Mouse (Mus musculus) adrenal gland, adult 8-10 months (tissue): ENCODE results near the gene Ptprn2. TPM values are rescaled to one million over a fixed set of nuclear protein-coding genes. Genes with fewer than 3 reads are reported as not detected.

ENCODE experiments used
- DNase-seq: peaks from one replicate; pipeline ENCODE4 v3.0.0; 2022
- total RNA-seq, 4 experiments: library from RNA; stranded (reverse); gene quantifications; 2 replicates each; pipeline ENCODE4 v1.2.4; 2022

The Ptprn2 gene
- total RNA-seq, 4 experiments from 2014 or later = 24.1 to 40.1 (median 28.9) TPM

DNA sequence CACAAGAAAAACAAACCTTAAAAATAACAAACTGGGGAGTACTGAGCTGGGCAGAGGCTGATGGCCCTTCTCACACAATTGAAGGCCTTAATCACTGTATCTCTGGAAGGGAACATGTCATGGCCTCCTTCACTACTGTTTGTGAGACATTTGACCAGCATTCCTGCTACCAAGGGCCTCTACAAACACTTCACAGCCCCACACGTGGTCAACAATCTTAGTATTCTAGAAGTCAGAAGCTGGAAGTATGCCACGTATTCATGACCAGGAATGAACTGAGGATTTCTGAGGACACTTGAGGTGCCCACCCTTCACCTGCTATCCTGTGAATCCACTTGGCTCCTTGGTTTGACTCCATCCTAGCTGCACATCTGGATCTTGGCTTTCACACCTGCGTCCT is 302.8 kb downstream of the Ptprn2 start:
- DNase-seq = no peak

DNA sequence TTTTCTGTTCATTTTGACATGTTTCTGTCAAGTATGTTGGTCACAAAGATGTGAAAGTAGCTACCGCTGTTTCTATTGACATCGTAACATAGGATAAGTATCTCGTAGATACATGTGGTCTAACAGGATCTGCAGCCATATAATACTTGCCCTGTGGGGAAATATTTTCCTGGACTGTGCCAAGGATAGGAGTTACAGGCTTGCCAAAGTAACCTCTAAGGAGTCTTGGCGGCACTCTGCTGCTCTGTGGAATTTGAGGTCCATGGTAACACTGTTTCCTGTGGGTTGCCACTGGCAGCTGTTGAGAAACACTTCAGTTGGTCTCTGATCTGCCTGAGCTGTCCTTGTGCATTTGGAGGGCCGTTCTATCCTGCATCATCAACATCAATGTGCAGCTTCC is 317.8 kb downstream of the Ptprn2 start:
- DNase-seq = no peak

DNA sequence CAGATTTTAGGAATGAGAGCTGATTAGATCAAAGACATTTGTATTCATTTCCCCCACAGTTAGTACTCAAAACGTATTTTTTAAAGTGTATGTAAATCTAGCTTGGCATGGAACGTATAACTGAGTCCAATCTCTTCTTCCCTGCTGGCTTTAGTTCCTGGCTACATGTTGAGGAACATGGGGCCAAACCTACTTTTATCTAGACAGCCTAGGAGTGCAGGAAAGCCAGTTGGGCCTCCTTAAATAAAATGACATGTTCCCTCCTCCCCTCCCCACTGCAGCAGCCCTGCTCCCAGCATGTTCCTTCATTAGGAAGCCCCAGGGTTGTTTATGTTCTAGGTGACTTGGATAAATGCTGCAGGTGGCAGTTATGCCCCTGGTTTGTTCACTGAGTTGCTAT is 319.2 kb downstream of the Ptprn2 start:
- DNase-seq = no peak

DNA sequence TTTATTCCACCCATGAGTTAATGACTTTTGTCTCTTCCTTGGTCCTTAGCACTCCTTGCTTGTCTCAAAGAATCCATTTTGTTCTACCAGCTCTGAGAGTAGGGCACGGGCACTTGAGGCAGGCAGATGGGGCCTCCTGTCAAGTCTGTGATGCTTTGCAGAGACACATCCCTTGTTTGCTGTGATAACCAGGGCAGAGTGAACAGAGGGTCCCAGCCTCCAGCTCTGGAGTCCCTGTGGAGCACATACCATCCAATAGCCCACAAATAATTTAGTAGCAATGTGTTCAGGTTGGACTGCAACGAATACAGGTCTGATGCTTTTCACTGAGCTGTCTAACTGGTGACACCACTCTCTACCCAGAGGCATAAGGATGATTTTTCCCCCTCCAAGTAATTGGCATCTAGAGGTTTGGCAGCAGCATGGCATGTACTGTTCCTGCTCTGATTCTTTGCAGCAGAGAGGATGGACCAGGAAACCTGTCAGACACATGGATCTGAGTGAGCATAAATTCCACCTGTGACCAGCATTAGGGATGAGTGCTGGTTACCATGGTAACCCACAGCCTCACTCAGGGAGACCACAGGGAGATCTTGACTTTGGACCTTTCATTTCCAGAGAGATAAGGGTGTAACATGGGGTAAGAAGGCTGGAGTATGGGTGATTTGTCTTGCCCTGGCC is 319.7 kb downstream of the Ptprn2 start:
- DNase-seq = no peak

DNA sequence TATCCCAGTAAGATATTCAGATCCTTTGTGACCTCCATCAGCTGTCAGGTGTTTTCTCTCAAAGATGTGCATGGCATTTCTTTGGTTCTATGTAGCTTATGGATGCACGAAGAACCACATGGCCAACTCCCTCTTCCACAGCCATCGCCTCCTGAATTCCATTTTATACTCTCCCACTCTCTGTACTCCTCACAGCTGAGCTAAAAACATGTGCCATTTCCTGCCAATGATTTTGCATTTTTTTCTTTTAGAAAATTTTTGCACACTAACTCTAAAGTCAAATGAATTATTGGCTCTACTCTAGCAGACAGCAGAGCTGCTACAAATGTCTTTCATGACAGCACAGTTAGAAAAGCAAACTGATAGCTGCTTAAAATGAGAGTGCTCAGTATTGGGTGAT is 320.6 kb downstream of the Ptprn2 start:
- no peak for DNase-seq

DNA sequence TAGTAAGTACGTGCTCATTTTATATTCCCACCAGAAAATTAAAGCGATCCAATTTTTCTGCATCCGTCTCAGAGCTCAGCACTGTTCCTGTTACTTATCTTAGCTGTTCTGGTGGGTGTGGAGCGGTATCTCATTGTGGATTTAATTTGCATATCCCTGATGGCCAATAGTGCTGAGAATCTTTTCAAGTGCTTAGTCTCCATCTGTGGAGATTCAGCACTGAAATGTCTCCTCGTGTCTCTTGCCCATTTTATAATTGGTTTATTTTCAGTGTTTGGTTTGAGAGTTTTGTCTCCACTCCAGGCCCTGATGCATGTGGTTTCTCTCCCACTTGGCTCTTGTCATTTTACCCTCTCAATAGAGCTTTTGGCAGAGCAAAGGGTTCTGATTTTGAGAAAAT is 327.5 kb downstream of the Ptprn2 start:
- no peak for DNase-seq

DNA sequence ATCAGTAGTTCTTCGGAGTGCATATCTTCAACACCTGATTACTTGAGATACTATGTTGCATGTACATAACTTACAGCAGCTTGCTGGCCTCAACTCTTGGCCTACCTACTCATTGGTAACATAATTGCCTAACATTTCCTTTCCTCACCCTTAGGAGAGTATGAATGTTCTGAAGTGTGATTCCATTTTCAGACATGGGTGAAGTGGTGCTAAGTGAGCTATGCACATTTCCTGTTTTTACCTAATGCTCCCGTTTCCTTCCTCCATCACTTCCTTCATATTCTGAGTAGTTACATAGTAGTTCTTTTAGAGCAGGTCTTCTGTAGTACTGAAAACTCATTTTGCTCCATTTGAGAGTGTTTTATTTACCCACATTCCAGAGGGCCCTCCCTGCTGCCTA is 334.3 kb downstream of the Ptprn2 start:
- no peak for DNase-seq

DNA sequence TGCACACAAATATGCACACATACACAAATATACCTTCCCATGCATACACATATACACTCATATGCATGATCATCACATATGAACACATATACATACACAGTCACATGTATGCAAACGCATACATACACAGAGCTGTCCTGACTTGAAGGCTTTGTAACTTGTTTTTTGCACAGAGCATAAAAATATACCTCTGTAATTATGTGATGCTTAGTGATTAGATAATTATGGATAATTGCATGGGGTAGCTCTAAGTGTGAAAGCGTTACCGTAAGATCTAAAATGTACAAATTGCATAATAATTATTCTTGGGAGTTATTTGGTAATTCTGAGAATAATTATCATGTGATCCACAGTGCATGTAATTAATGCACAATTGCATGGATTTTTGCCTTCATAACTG is 337.8 kb downstream of the Ptprn2 start:
- no peak for DNase-seq

DNA sequence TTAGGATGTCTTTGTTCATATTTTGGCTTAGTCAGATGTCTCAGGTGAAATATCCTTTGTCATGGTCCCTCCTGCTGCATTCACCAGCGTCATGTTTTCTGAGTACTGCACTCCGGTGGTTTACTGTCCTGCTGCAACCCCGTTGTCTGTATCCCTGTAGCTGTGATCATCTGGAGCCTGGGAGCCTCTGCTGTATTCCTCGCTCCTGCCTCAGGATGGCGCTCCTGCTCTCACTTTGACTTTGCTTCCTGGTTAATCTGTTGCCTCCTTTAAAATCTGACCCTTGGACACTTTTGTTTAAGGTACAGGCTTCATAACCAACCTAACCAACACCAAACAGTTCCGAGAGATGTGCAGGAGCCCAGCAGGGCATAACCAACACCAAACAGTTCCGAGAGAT is 342.2 kb downstream of the Ptprn2 start:
- no peak for DNase-seq

DNA sequence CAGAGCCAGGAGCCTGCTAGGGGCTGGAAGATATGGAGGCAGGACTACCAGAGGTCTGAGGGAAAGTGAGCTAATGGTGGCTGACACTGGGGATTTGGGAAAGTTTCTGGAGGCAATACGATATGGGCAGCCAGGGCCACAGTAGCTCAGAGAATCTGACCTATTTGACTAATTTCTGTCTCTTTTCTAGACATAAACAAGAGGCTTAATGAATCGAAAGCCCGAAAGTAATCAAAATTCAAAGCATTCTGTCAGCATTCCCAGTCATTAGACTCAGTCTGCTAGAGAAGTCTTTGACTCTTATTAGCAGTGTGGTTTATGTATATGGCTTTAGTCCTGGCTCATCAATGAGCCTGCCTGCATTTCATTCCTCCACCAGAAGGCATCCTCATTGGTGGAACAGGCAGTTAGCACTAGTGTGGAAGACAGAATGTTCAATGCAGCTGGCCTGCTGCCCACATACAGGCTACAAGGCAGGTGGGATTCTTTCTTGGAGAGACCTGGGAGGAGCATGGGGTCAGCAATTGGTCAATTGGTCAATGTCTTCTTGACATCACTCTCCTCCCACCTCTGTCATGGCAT is 353.2 kb downstream of the Ptprn2 start:
- DNase-seq = no peak

DNA sequence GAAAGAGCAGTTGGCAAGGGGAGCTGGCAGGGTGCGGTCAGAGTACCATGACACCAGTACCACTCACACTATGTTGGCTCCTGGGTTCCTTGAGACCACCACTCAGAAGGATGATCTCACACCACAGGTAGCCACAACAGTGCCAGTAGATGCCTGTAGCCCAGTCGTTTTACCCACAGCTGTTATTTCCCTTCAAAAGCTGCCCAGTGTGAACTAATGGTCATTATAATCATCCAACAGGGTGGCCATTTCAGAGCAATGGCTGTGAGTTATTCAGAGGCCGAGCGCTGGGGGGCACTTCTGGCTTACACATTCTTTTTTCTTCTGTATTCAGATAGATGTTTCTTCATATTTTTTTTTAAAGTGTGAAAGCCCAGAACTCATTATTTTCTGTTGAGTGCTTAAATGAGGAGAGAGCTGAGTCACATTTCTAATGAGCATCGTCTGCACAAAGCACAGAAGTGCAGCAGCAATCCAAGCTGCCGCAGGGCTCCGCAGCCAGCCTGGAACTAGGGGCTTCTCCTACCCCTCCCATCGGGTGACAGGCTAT is 357.3 kb downstream of the Ptprn2 start:
- DNase-seq = no peak

DNA sequence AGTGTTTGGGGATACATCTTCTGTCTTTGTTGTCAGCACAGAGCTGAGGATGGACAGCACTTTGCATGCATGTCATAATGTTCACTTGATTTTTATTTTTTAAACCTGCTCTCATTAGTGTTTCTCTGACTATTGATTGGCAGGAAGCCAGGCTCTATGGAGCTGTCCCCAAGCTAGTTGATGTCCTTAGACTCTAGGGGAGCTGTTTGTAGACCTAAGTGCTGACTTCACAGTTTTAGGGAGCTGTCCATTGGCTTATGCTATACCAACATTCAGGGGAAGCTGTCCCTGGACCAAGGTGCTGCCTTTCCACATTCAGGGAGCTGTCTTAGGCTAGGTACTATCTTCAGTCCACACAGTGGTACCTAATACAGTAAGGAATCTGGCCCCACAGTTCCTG is 360.7 kb downstream of the Ptprn2 start:
- DNase-seq = no peak

DNA sequence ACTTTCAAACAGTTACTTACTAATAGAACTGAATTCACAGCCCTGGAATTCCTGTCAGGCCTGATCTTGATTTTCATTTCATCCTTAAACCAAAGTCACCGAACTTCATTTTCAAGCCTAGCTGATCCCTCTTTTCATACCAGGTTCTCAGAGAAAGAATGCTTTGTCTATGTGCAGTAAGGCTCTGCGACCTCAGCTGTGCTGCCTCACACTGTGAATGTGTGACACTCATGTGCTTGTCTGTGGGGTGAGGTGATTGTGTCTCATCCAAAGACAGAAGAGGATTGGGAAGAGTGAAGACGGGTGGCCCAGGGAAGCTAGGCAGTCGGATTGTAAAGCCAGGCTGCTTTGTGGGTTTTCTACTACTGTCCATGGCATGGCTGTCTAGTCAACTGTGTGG is 361.5 kb downstream of the Ptprn2 start:
- no peak for DNase-seq

DNA sequence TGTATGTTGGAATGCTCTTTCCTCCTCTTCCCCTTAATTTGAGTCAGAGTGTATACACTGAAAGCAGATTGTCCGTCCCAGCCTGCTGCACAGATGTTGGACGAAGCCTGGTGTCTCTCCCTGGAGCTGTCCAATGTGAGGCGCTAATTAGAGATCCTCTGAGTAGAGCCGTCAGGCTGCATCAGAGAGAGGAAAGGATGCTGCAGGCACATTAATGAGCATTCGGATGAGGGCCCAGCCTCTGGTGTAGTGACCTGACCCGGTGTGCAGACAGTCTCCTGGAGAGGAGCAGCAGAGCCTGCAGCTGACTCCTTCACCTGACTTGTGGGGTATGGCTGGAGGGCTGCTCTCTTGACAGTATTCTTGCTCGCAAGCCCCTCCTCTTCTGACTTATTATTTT is 370.8 kb downstream of the Ptprn2 start:
- no peak for DNase-seq

DNA sequence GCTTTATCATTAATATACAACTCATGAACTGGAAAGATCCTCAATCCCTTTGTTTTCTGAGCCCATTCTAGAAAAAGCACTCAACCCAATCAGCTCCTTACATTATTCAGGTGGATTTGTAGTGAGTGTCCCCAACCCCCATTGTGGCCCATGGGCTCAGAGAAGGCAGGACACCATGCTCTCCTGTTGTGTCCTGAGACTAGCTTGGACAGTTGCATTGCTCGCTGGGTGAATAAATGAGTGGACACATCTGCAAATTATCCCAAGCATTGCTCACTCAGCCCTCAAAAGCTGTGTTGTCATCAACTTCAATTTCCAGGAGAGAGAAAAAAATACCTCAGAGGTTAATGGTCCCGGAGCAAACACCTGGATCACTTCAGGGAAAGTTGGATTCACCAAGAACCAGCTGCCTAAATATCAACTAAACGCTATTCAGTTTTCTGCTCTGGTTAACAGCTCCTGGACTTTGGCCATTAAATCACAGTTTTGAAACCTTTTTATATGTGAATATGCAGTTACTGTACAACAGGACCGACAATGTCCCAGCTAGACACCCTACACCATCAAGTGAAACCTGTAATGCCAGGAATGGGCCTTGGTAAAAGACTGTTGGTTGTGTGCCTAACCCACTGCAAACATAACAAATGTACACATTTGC is 376.0 kb downstream of the Ptprn2 start:
- no peak for DNase-seq

DNA sequence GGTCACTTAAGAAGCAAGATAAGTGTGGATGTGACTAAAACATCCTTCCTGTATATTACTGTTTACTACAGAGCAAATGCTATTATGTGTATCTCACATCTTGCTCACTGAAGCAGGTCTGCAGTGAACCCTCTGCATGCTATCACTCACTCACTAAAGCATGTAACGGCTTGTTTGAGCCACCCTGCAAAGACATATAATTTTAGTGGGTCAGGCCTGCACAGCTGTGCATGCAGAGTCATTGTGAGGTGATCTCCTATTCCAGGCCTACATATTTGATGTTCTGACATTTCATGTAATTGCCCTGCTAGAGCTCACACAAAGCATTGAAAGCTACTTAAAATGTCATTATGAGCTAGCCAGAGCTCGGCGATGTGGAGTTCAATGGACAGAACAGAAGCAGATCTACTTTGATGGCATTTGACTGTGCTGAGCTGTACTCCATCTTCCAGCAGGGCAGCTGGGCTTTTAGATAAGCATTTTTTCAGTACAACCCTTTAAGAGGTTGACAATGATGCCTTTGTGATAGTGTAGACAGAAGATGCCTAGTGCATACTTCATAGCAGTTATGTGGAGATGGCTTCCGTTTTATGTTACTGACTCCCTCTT is 377.9 kb downstream of the Ptprn2 start:
- no peak for DNase-seq

DNA sequence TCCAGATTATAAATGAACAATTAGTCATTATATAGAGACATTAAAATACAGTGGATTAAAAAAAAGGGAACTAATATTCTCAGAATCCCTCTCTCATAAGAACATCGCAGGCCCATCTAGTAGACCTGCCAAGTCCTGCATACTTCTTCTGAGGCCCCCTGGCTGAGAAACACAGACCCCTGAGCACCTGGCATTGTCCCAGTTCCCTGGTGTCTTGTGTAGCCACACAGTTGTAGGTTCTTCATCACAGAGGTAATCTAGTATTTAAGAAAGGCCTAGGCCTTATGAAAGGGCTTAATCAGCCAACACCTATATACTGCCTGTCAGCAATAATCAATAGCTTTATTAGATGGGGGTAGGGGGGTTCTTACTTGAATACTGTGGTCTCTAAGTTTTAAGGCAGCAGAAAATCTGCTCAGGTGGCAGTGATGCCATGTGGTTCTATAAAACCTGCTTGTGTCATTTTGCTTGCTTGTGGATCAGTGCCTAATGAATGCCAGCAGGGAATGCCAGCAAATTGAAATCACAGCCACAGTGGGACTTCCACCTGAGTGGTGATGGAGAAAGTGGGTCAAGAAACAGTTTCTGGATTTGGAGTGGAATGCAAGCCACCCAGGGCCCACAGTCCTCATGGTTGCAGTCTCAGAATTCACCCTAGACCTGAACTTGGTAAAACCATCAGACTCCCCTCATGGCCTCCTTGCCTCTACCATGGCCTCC is 388.5 kb downstream of the Ptprn2 start:
- no peak for DNase-seq

DNA sequence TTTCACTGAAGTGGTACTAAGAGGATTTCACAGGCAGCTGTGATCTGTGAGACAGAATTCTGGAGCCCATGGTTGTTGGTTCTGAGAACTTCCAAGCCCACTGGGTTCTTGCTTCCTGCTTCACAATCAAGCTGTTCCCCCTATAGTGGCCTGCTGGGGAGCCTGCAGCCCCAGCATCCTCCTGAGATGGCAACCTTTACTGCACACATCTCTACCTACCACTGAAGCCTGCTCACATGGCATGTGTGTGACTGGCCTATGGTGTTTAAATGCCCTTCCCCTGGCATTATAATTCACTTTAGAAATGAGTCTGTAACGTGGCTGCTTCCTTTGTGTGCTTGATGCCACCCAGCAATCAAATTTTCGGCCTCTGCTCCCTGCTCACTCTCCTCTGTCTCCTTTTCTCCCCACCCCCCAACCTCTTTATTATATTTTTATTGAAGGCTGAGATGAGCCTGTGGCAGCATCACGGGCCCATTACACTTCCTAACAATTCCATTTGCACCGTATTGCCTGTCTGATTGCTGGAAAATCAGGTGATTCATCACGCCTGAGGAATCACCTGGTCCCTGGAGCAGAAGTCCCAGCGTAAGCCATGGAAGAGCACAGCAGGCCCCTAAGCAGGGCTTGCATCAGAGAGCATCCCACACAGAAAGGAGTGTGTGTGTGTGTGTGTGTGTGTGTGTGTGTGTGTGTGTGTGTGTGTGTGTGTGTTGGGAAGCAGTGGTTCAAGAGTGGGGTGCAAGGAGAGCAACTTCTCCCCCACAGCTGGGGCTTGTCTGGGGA is 402.2 kb downstream of the Ptprn2 start:
- DNase-seq = no peak

DNA sequence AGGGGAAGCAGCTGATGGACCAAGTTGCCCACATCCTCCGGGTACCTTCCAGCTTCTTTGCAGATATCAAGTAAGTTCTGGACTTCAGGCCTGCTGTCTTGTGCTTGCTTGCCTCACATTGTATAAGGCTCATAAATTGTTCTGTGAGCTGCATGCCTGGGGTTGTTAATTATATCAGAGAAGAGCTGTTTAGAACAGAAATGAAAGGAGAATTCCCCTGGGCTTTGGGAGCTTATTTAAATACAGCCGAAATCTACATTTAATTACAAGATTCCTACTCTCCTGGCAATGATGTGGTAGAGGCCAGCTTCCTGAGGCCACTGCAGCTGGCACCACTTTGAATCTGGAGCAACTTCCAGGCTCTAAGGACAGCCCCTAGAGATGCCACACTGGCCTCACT is 403.3 kb downstream of the Ptprn2 start:
- no peak for DNase-seq

DNA sequence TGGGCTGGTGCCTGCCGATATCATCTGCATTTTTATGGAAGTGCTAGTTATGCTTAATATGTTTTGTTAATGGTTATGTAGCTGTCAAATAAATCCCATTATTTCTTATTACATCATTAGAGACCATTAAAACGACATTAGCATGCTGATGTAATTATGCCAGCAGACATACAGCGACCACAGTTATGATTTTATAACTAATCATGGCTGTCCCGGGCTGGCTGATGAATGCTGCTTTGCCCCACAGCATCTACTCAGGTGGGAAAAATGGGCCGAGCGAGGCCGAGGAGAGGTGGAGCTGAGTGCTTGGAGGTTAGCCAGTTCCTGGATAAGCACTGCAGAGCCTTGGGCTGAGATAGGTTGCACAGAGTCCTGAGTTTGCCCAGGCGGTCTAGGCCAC is 407.1 kb downstream of the Ptprn2 start:
- no peak for DNase-seq

DNA sequence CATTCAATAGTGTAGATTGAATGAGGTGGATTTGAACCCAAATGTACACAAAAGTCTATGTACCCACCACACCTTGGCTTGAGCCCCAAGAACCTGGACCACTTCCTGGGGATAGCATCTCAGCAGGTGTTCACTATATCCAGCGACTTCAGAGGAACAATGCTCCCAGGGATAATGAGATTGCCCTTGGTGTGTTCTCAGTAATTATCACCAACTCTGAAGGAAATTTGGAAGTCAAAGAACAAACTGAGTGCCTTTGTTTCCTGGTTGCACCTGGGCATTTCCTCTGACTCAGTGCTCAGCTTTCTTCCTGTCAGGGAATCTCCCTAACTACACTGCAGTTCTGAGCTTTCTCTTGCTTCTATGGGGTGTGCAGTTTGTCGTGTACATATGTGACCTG is 411.1 kb downstream of the Ptprn2 start:
- DNase-seq = no peak

DNA sequence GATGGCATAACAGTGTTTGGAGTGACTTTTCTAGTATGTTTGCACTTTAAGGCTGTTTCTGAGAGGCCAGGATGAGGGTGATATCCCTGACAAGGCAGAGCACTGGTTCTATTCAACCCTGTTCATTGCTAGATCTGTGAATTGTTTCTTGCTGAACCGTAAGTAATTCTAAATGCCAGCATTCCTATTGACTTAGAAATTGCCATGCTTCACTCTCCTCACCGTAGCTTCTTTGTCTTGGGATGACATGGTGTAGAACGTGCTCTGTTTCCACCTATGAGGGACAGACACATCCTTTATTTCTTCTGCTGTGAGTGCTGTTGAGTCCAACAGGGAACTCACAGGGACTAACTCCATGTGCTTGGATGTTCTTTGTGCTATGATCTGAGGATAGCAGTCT is 416.3 kb downstream of the Ptprn2 start:
- DNase-seq = no peak
